Comparison of ENCODE assay signal across 7 mouse cellular contexts in the genomic region with DNA sequence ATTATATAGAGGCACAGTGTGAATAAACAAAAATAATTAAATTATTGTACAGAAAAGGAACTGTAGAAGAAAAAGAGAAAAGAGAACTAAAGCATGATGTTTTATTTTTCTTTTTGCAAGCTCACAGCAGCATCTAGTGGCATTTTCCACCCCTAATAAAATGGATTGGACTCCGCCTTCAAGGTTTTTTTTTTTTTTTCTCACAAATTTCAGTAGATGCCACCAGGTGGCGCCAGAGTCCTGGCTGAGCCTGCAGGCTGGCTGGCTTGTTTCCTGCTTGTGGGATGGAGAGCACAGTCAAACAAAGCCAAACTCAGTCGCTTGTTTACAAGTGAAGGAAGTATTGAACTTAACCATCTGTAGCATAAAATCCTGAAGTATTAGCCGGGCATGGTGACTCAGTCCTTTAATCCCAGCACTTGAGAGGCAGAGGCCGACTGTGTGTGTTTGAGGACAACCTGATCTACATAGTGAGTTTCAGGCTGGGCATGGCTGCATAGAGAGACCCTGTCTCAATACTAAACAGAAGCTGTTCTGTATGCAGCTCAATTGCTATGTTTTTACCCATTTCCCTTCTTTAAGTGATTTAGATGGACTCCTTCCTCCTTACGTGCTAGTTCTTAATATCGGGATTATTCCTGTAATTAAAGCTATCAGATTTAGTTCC.
DNase-seq lines count a peak whose midpoint lies in the region; ATAC-seq and TF ChIP-seq lines count a peak whose summit lies in the region.

No protein-coding gene starts in this region.

- no peak overlapping the region for H3K9ac ChIP-seq in hindbrain, postnatal 0 days (replicated peaks; ENCODE audit: low read length)

- intact Hi-C loops in left cerebral cortex, adult 2 months (cut with DNase I) = loop anchor here (1.0 to 5.0 kb wide), 7 partner anchors 41 to 1517 kb away; a partner anchor contains a TSS

- H3K27me3 ChIP-seq in hindbrain, postnatal 0 days (ENCODE audit: insufficient read depth, low read length) = no peaks in the 10 kb centered on the region
- no peaks in the 10 kb centered on the region for H3K27me3 ChIP-seq in midbrain, embryonic 10.5 days (ENCODE audit: low read depth, poor library complexity, severe bottlenecking)

- no peaks in the 10 kb centered on the region for H3K36me3 ChIP-seq in hindbrain, postnatal 0 days (ENCODE audit: insufficient read depth, low read length)
- H3K36me3 ChIP-seq in midbrain, embryonic 10.5 days = no peaks in the 10 kb centered on the region

- H3K27ac ChIP-seq in hindbrain, postnatal 0 days = no peak overlapping the region
- no peak overlapping the region for H3K27ac ChIP-seq in left cerebral cortex, adult 2 months
- peak overlapping the region; percentile 65 for H3K27ac ChIP-seq in midbrain, embryonic 10.5 days (replicated peaks)

- H3K9me3 ChIP-seq in hindbrain, postnatal 0 days (ENCODE audit: low read length) = no peaks in the 10 kb centered on the region
- H3K9me3 ChIP-seq in midbrain, embryonic 10.5 days (replicated peaks) = no peaks in the 10 kb centered on the region

- ATAC-seq in common myeloid progenitor, adult 5-6 weeks (replicated peaks; ENCODE audit: low read depth, poor library complexity, severe bottlenecking) = peak; percentile 94
- peak; percentile 91 for ATAC-seq in hindbrain, postnatal 0 days

- peak overlapping the region; percentile 25; the same call in 1 of the 2 replicates for H3K4me2 ChIP-seq in hindbrain, postnatal 0 days (ENCODE audit: low read depth, low read length)

- peak; percentile 93 for TF ChIP-seq CTCF in hindbrain, postnatal 0 days (IDR thresholded peaks at IDR 0.05; ENCODE audit: low read depth)
- peak; percentile 93 for TF ChIP-seq CTCF in left cerebral cortex, adult 2 months (IDR thresholded peaks at IDR 0.05)

- no peaks in the 10 kb centered on the region for H3K4me1 ChIP-seq in hindbrain, postnatal 0 days (ENCODE audit: insufficient read depth, low read length)
- H3K4me1 ChIP-seq in midbrain, embryonic 10.5 days = no peaks in the 10 kb centered on the region

- WGBS in hindbrain, postnatal 0 days = 25% methylated on average over 7 of the region's 7 CpGs
- 27% methylated on average over 7 of the region's 7 CpGs for WGBS in midbrain, embryonic 10.5 days

- peak; percentile 69 to 75 for DNase-seq in adrenal gland, adult 18-20 months (ENCODE audit: low spot score in 2 of 2)
- DNase-seq in gastrocnemius, adult 8-10 months (ENCODE audit: low spot score in 2 of 2) = peak; percentile 22 to 56
- peak; percentile 93 for DNase-seq in hindbrain, postnatal 0 days (ENCODE audit: low spot score)
- peak; percentile 81 to 82 for DNase-seq in left cerebral cortex, adult 2 months (ENCODE audit: extremely low spot score in 1 of 2, low spot score in 2 of 2)
- peak; percentile 71 for DNase-seq in midbrain, embryonic 10.5 days (ENCODE audit: low spot score)
- peak; percentile 55 to 56 for DNase-seq in right cerebral cortex, postnatal 36 days (ENCODE audit: low spot score in 2 of 2)

- no peak overlapping the region for H3K4me3 ChIP-seq in hindbrain, postnatal 0 days (ENCODE audit: low read length)
- H3K4me3 ChIP-seq in left cerebral cortex, adult 2 months = no peak overlapping the region
- no peak overlapping the region for H3K4me3 ChIP-seq in midbrain, embryonic 10.5 days

Comparison
In these comparisons a context has a peak if more than half of its experiments do, and no peak if none do; other contexts are left out.
1. DNase-seq: peak in every context shown above with its lines; median percentile 93 in hindbrain, postnatal 0 days; 82 in left cerebral cortex, adult 2 months; 72 in adrenal gland, adult 18-20 months; 71 in midbrain, embryonic 10.5 days; 56 in right cerebral cortex, postnatal 36 days; 39 in gastrocnemius, adult 8-10 months.